ENCODE assay signal across 8 mouse cellular contexts in genomic region chr15:12375641-12376311, GRCm38 (mm10). TPM values are rescaled to one million over a fixed set of nuclear protein-coding genes. Genes with fewer than 3 reads are reported as not detected.
DNase-seq lines count a peak whose midpoint lies in the region; ATAC-seq lines count a peak whose summit lies in the region.

No protein-coding gene starts in this region.

- no peaks in the 10 kb centered on the region; the same call in 1 of the 2 replicates for H3K27me3 ChIP-seq in hindbrain, embryonic 15.5 days

- peak; percentile 57; the same call in 1 of the 2 replicates for ATAC-seq in hindbrain, embryonic 15.5 days (ENCODE audit: low FRiP score, low read depth)

- peak; percentile 74 for DNase-seq in WW6 (ENCODE audit: low read depth, low spot score)
- peak; percentile 53 to 70 for DNase-seq in cerebellum, postnatal 36 days
- DNase-seq in frontal cortex, postnatal 36 days (ENCODE audit: low spot score in 2 of 2) = peak; percentile 52 to 66
- DNase-seq in left cerebral cortex, adult 18-20 months (ENCODE audit: low spot score in 2 of 2) = peak; percentile 66 to 69
- DNase-seq in right cerebral cortex, adult 18-20 months = peak; percentile 63
- DNase-seq in urinary bladder, postnatal 14 days (ENCODE audit: low spot score) = peak; percentile 87

- H3K4me1 ChIP-seq in hindbrain, embryonic 15.5 days (replicated peaks) = peaks cover 13% of the 10 kb centered on the region

- H3K9ac ChIP-seq in hindbrain, embryonic 15.5 days = peak overlapping the region; percentile 22; the same call in 1 of the 2 replicates

- H3K27ac ChIP-seq in hindbrain, embryonic 15.5 days (replicated peaks) = peak overlapping the region; percentile 6; the same call in 1 of the 2 replicates
- H3K27ac ChIP-seq in macrophage = no peak overlapping the region

- H3K36me3 ChIP-seq in hindbrain, embryonic 15.5 days = no peaks in the 10 kb centered on the region
- H3K36me3 ChIP-seq in macrophage (ENCODE audit: inconsistent target) = no peaks in the 10 kb centered on the region

- WGBS in hindbrain, embryonic 15.5 days = 3% methylated on average over 19 of the region's 19 CpGs
- 9% methylated on average over 19 of the region's 19 CpGs for WGBS in macrophage (ENCODE audit: missing documents)

- peak overlapping the region; percentile 17 for H3K4me3 ChIP-seq in hindbrain, embryonic 15.5 days
- H3K4me3 ChIP-seq in macrophage (ENCODE audit: inconsistent target) = peak overlapping the region; percentile 30

- H3K4me2 ChIP-seq in hindbrain, embryonic 15.5 days = peak overlapping the region; percentile 51

- no peaks in the 10 kb centered on the region for H3K79me2 ChIP-seq in macrophage (ENCODE audit: inconsistent target)

- H3K9me3 ChIP-seq in hindbrain, embryonic 15.5 days = no peaks in the 10 kb centered on the region

RNA-seq across cellular contexts. Expression of gene 1810049J17Rik, which starts 54.1 kb away (rescaled TPM):
- polyA plus RNA-seq in hindbrain, embryonic 15.5 days (2015; fragmentation: Nextera tagmentation; extraction: Ambion mirVana) = 0.82 and 1.2 TPM in 2 replicates
- total RNA-seq in left cerebral cortex, adult 18-20 months (2021) = under 1 TPM in 1 of 2 experiments, not detected in 1; 0.87 TPM
- total RNA-seq in macrophage (2018; cell fraction: chromatin; rRNA removed) = 10 to 100 TPM in 1 of 26 experiments, 1 to 10 TPM in 12, not detected in 13; 1.7 to 18.1 (median 3.8) TPM
- total RNA-seq in macrophage (2018; cell fraction: cytosol; rRNA removed) = 10 to 100 TPM in 1 of 26 experiments, 1 to 10 TPM in 24, under 1 TPM in 1; 0.99 to 10.9 (median 3.3) TPM
- total RNA-seq in macrophage (2018; cell fraction: nucleus; rRNA removed) = 10 to 100 TPM in 1 of 26 experiments, 1 to 10 TPM in 15, not detected in 10; 2.0 to 11.9 (median 6.3) TPM
- 1.7 to 3.2 TPM (median 2.3 TPM) in 3 replicates for polyA plus RNA-seq in macrophage (2018)

RNA-seq across cellular contexts. Expression of gene Golph3, which starts 54.5 kb away (rescaled TPM):
- 69.9 and 71.4 TPM in 2 replicates for polyA plus RNA-seq in hindbrain, embryonic 15.5 days (2015; fragmentation: Nextera tagmentation; extraction: Ambion mirVana)
- 100 to 1,000 TPM; 105 TPM for total RNA-seq in left cerebral cortex, adult 18-20 months (2021)
- 100 to 1,000 TPM in 8 of 26 experiments, 10 to 100 TPM in 18; 45.1 to 274 (median 82.7) TPM for total RNA-seq in macrophage (2018; cell fraction: chromatin; rRNA removed)
- total RNA-seq in macrophage (2018; cell fraction: cytosol; rRNA removed) = 100 to 1,000 TPM; 103 to 192 (median 119) TPM
- total RNA-seq in macrophage (2018; cell fraction: nucleus; rRNA removed) = 100 to 1,000 TPM in 16 of 26 experiments, 10 to 100 TPM in 10; 77.4 to 227 (median 114) TPM
- 90.8 to 97.5 TPM (median 92.4 TPM) in 3 replicates for polyA plus RNA-seq in macrophage (2018)
